Mouse (Mus musculus): ENCODE measurements around the gene Tmem102. TPM values are rescaled to one million over a fixed set of nuclear protein-coding genes. Genes with fewer than 3 reads are reported as not detected.
A peak's percentile ranks its signal among the peaks of the same experiment; 100 is the strongest.

The Tmem102 gene
- polyA plus RNA-seq, 1 experiment: 0.28 TPM

DNA sequence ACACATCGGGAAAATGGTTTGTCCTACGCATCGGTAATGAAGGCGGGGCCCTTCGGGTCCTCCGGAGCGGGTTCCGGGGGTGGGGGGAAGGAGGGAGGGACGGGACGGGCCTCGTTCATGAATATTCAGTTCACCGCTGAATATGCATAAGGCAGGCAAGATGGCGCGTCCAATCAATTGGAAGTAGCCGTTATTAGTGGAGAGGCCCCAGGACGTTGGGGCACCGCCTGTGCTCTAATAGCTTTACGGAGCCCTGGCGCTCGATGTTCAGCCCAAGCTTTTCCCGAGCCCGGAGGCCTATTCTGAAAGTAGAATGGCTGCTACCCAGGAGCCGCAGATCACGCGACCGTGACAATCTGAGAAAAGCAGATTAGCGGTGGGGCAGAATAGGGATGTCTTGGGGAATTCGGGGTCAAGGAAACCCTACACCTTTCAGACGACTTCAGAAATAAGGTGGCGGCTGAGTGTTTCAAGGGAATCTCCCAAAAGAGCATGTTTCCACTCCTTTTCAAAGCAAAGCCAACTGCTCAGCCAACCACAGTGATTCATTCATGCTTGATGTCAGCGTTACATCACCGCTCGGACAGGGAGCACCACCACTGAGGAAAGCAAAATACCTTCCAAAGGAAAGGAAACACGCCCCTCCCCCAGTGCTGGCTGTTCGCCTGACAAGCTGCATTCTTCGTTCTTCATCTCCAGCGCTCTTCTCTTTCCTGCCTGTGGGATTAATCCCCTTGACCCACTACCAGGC, 46.3 kb downstream of the Tmem102 start:
- Histone ChIP-seq H3K27me3 (ENCODE audit: control insufficient read depth, insufficient read depth, low read length) (no peaks in the 10 kb centered on the region), H3K4me1 (ENCODE audit: control insufficient read depth, insufficient read depth, low read length) (peaks cover 10% of the 10 kb centered on the region), H3K27ac (ENCODE audit: insufficient read depth, low read length) (peak overlapping the region; percentile 93), H3K4me3 (replicated peaks; ENCODE audit: insufficient read depth, low read depth, low read length) (peak overlapping the region; percentile 92)
- under 1% methylated on average over 37 of the region's 37 CpGs for WGBS
- TF ChIP-seq POLR2A (IDR thresholded peaks at IDR 0.05; ENCODE audit: borderline replicate concordance, insufficient read depth, low read length): peak; percentile 63; the same call in 1 of the 2 replicates
- no peak for TF ChIP-seq CTCF (IDR thresholded peaks at IDR 0.05; ENCODE audit: borderline replicate concordance, insufficient read depth, low read depth, low read length)
- peak; percentile 94 for DNase-seq

DNA sequence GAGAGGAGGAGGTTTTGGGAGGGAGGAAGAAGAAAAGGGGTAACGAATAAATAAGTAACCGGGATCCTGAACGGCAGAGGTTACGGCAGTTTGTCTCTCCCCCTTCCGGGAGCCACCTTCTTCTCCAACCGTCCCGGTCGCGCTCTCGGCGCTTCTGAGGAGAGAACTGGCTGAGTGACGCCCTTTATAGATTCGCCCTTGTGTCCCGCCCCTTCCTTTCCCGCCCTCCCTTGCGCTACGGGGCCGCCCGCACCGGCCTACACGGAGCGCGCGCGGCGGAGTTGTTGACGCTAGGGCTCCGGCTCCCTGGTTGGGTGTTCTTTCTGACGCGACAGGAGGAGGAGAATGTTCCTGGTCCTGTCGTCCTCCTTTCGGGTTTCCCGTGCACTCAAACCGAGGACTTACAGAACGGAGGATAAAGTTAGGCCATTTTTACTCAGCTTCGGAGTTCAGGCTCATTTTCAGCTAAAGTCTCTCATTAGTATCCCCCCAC, 46.9 kb downstream of the Tmem102 start, which contains the start of gene Polr2a:
Gene Polr2a, minus strand, starts transcription at position 160 of the 493 bp plus-strand sequence.
- DNase-seq: peak; percentile 98 to 99
- TF ChIP-seq CTCF (IDR thresholded peaks at IDR 0.05; ENCODE audit: borderline replicate concordance, insufficient read depth, low read depth, low read length) (peak; percentile 13; the same call in 1 of the 2 replicates), POLR2A (IDR thresholded peaks at IDR 0.05; ENCODE audit: borderline replicate concordance, insufficient read depth, low read length) (peak; percentile 99)
- Histone ChIP-seq H3K4me1 (ENCODE audit: control insufficient read depth, insufficient read depth, low read length) (peaks cover 10% of the 10 kb centered on the region), H3K4me3 (replicated peaks; ENCODE audit: insufficient read depth, low read depth, low read length) (peak within 1 kb of the TSS; percentile 92), H3K27ac (ENCODE audit: insufficient read depth, low read length) (peak within 1 kb of the TSS; percentile 93), H3K27me3 (ENCODE audit: control insufficient read depth, insufficient read depth, low read length) (no peaks in the 10 kb centered on the region)
- under 1% methylated on average over 36 of the region's 36 CpGs for WGBS

DNA sequence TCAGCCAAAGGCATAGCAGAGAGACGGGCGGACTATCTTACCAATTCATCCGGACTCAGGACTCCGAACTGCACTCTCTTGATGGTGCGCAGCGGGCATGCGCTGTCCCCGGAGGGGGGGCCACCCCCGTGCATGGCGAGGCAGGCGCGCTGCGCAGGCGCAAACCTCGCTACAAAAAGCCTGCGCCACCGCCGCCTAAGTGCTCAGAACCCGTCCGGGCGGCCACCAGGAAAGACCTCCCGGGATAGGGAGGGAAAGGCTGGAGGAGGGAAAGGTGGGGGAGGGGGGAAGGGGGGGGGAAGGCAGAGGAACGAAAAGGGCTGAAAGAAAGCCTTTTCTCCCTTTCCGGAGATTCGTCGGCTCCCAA, 47.4 kb downstream of the Tmem102 start:
- peak; percentile 98 for DNase-seq
- under 1% methylated on average over 26 of the region's 26 CpGs for WGBS
- Histone ChIP-seq H3K4me1 (ENCODE audit: control insufficient read depth, insufficient read depth, low read length) (peaks cover 10% of the 10 kb centered on the region), H3K27ac (ENCODE audit: insufficient read depth, low read length) (peak overlapping the region; percentile 78; the same call in 1 of the 2 replicates), H3K27me3 (ENCODE audit: control insufficient read depth, insufficient read depth, low read length) (no peaks in the 10 kb centered on the region), H3K4me3 (replicated peaks; ENCODE audit: insufficient read depth, low read depth, low read length) (peak overlapping the region; percentile 92)
- TF ChIP-seq CTCF (IDR thresholded peaks at IDR 0.05; ENCODE audit: borderline replicate concordance, insufficient read depth, low read depth, low read length) (no peak), POLR2A (IDR thresholded peaks at IDR 0.05; ENCODE audit: borderline replicate concordance, insufficient read depth, low read length) (no peak; the same call in 1 of the 2 replicates)

DNA sequence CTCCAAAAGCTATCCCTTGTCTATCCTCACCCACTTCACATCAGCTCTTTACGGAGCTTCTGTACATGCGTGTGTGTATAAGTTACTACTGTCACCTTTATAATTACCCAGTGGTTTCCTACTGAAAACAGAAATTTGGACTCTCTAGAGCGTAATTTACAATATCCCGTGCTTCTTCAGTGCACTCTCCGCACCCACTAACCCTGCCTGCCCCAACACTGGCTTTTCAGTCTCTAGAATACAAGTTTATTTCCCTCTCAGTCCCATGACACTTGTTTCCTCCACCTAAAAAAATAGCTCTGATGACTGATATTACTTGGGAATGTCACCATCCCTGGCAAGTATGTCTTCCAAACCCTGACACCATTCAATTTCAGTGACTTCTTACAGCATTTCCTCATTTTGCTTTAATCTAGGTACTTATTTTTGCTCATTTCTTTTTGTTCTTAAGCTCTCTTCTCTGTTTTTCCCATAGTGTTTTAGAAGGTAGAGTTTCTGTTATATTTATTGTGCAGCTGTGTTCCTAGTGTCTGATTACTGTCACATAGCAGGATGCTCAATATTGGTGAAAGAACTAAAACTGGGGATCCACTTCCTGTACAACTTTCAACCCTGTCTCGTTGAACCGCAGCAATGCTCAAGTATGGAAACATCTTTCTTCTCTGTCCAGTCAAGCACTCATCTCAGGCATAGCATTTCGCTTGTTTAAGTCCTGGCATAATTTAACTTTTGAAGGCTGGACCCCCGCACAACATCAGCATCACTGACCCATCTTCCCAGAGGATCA, 47.9 kb downstream of the Tmem102 start:
- Histone ChIP-seq H3K27ac (ENCODE audit: insufficient read depth, low read length) (peak overlapping the region; percentile 27; the same call in 1 of the 2 replicates), H3K27me3 (ENCODE audit: control insufficient read depth, insufficient read depth, low read length) (no peaks in the 10 kb centered on the region), H3K4me1 (ENCODE audit: control insufficient read depth, insufficient read depth, low read length) (peaks cover 10% of the 10 kb centered on the region), H3K4me3 (replicated peaks; ENCODE audit: insufficient read depth, low read depth, low read length) (peak overlapping the region; percentile 92)
- DNase-seq: no peak
- TF ChIP-seq POLR2A (IDR thresholded peaks at IDR 0.05; ENCODE audit: borderline replicate concordance, insufficient read depth, low read length) (no peak), CTCF (IDR thresholded peaks at IDR 0.05; ENCODE audit: borderline replicate concordance, insufficient read depth, low read depth, low read length) (no peak)
- WGBS: 28% methylated on average over 9 of the region's 9 CpGs

DNA sequence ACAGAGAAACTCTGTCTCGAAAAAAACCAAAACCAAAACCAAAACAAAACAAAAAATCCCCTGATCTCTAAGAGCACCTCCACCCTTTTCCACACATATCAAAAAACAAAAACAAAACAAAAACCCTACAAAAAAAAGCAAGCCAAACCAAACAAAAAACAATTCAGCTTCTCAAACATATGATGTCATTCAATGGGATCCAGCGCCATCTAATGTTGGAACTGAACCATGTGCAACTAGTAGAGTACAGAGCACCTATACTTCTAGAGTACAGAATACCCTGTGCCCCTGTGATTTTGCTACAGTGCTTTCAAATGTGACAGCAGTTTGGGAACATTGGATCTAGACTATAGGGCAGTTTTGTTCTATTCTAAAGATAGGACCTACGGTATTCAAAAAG, 50.7 kb downstream of the Tmem102 start:
- no peak overlapping the region for H3K4me3 ChIP-seq (replicated peaks; ENCODE audit: insufficient read depth, low read depth, low read length)

DNA sequence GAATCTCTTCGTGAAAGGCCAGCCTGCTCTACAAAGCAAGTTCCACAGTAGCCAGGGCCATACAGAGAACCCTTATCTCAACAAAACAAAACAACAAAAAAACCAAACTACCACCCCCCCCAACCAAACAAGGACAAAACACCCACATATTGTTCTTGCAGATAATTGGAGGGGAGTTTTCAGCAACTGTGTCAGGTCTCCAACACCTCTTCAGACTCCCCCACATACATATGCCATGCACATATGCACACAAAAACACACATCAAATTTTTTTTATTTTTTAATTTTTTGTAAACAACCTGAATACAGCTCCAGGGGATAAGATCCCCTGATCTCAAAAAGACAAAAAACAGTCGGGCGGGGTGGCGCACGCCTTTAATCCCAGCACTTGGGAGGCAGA, 51.2 kb downstream of the Tmem102 start:
- Histone ChIP-seq H3K27ac (ENCODE audit: insufficient read depth, low read length) (no peak overlapping the region), H3K4me1 (ENCODE audit: control insufficient read depth, insufficient read depth, low read length) (no peaks in the 10 kb centered on the region; the same call in 1 of the 2 replicates), H3K4me3 (replicated peaks; ENCODE audit: insufficient read depth, low read depth, low read length) (no peak overlapping the region), H3K27me3 (ENCODE audit: control insufficient read depth, insufficient read depth, low read length) (no peaks in the 10 kb centered on the region)
- WGBS: 74% methylated on average over 5 of the region's 5 CpGs
- no peak for TF ChIP-seq POLR2A (IDR thresholded peaks at IDR 0.05; ENCODE audit: borderline replicate concordance, insufficient read depth, low read length)
- TF ChIP-seq CTCF (IDR thresholded peaks at IDR 0.05; ENCODE audit: borderline replicate concordance, insufficient read depth, low read depth, low read length): no peak
- DNase-seq: no peak

More for the DNA sequence above, 50.7 kb downstream of the Tmem102 start:
- WGBS: 40% methylated on average over 3 of the region's 3 CpGs
- Histone ChIP-seq H3K27me3 (ENCODE audit: control insufficient read depth, insufficient read depth, low read length) (no peaks in the 10 kb centered on the region), H3K27ac (ENCODE audit: insufficient read depth, low read length) (no peak overlapping the region), H3K4me1 (ENCODE audit: control insufficient read depth, insufficient read depth, low read length) (no peaks in the 10 kb centered on the region; the same call in 1 of the 2 replicates)
- DNase-seq: peak in 1 of 2 experiments; percentile 71
- no peak for TF ChIP-seq POLR2A (IDR thresholded peaks at IDR 0.05; ENCODE audit: borderline replicate concordance, insufficient read depth, low read length)
- no peak for TF ChIP-seq CTCF (IDR thresholded peaks at IDR 0.05; ENCODE audit: borderline replicate concordance, insufficient read depth, low read depth, low read length)

Other genes with a start within 250 kb of the Tmem102 start
- gene Efnb3, start 245.4 kb downstream of the Tmem102 start, polyA plus RNA-seq (2012; rRNA removed): 84.8 and 104 TPM in 2 replicates
- 18.6 and 18.8 TPM in 2 replicates for gene Wrap53, start 225.4 kb downstream of the Tmem102 start, polyA plus RNA-seq (2012; rRNA removed)
- 34.7 and 35.6 TPM in 2 replicates for gene Trp53, start 225.3 kb downstream of the Tmem102 start, polyA plus RNA-seq (2012; rRNA removed)
- gene Atp1b2, start 199.7 kb downstream of the Tmem102 start, polyA plus RNA-seq (2012; rRNA removed): 890 and 950 TPM in 2 replicates
- 0.11 TPM in 2 replicates for gene Shbg, start 187.7 kb downstream of the Tmem102 start, polyA plus RNA-seq (2012; rRNA removed)
- gene Sat2, start 183.6 kb downstream of the Tmem102 start, polyA plus RNA-seq (2012; rRNA removed): 32.4 and 33.5 TPM in 2 replicates
- gene Fxr2, start 172.6 kb downstream of the Tmem102 start, polyA plus RNA-seq (2012; rRNA removed): 176 and 183 TPM in 2 replicates
- gene Sox15, start 150.3 kb downstream of the Tmem102 start, polyA plus RNA-seq (2012; rRNA removed): not detected in 2 replicates
- 115 and 120 TPM in 2 replicates for gene Mpdu1, start 143.0 kb downstream of the Tmem102 start, polyA plus RNA-seq (2012; rRNA removed)
- 3.7 and 4.5 TPM in 2 replicates for gene Cd68, start 139.5 kb downstream of the Tmem102 start, polyA plus RNA-seq (2012; rRNA removed)
- gene Eif4a1, start 133.2 kb downstream of the Tmem102 start, polyA plus RNA-seq (2012; rRNA removed): 316 and 321 TPM in 2 replicates
- 110 and 152 TPM in 2 replicates for gene Senp3, start 123.5 kb downstream of the Tmem102 start, polyA plus RNA-seq (2012; rRNA removed)
- gene Tnfsf13, start 119.8 kb downstream of the Tmem102 start, polyA plus RNA-seq (2012; rRNA removed): 4.8 and 4.9 TPM in 2 replicates
- gene Tnfsf12, start 109.8 kb downstream of the Tmem102 start, polyA plus RNA-seq (2012; rRNA removed): 31.2 and 35.3 TPM in 2 replicates
- gene Tnfsfm13, start 109.5 kb downstream of the Tmem102 start, polyA plus RNA-seq (2012; rRNA removed): 3.3 and 4.2 TPM in 2 replicates
- 35.3 and 42.3 TPM in 2 replicates for gene Polr2a, start 47.0 kb downstream of the Tmem102 start, polyA plus RNA-seq (2012; rRNA removed)
- gene Slc35g3, start 43.7 kb downstream of the Tmem102 start, polyA plus RNA-seq (2012; rRNA removed): not detected in 2 replicates
- 69.8 and 71.1 TPM in 2 replicates for gene Zbtb4, start 39.7 kb downstream of the Tmem102 start, polyA plus RNA-seq (2012; rRNA removed)
- 1.6 and 2.9 TPM in 2 replicates for gene Chrnb1, start 9.7 kb downstream of the Tmem102 start, polyA plus RNA-seq (2012; rRNA removed)
- 47.0 and 49.4 TPM in 2 replicates for gene Fgf11, start 3.8 kb downstream of the Tmem102 start, polyA plus RNA-seq (2012; rRNA removed)
- gene Gm39566, start 9.7 kb upstream of the Tmem102 start, polyA plus RNA-seq (2012; rRNA removed): not detected in 2 replicates
- gene Spem2, start 12.8 kb upstream of the Tmem102 start, polyA plus RNA-seq (2012; rRNA removed): not detected in 2 replicates
- 1.4 TPM in 2 replicates for gene Spem1, start 16.6 kb upstream of the Tmem102 start, polyA plus RNA-seq (2012; rRNA removed)
- gene Nlgn2, start 32.2 kb upstream of the Tmem102 start, polyA plus RNA-seq (2012; rRNA removed): 116 and 122 TPM in 2 replicates
- 200 and 210 TPM in 2 replicates for gene Tmem256, start 32.9 kb upstream of the Tmem102 start, polyA plus RNA-seq (2012; rRNA removed)
- gene Plscr3, start 40.8 kb upstream of the Tmem102 start, polyA plus RNA-seq (2012; rRNA removed): 34.2 and 36.9 TPM in 2 replicates
- 0.21 and 0.39 TPM in 2 replicates for gene Tnk1, start 53.1 kb upstream of the Tmem102 start, polyA plus RNA-seq (2012; rRNA removed)
- gene Tmem95, start 72.4 kb upstream of the Tmem102 start, polyA plus RNA-seq (2012; rRNA removed): not detected in 2 replicates
- 1.9 and 2.2 TPM in 2 replicates for gene Kctd11, start 75.8 kb upstream of the Tmem102 start, polyA plus RNA-seq (2012; rRNA removed)
- 0.18 and 0.24 TPM in 2 replicates for gene Acap1, start 89.9 kb upstream of the Tmem102 start, polyA plus RNA-seq (2012; rRNA removed)
- 0.36 and 0.43 TPM in 2 replicates for gene 2810408A11Rik, start 95.4 kb upstream of the Tmem102 start, polyA plus RNA-seq (2012; rRNA removed)
- gene Neurl4, start 95.4 kb upstream of the Tmem102 start, polyA plus RNA-seq (2012; rRNA removed): 119 and 128 TPM in 2 replicates
- 78.9 and 87.5 TPM in 2 replicates for gene Gps2, start 108.3 kb upstream of the Tmem102 start, polyA plus RNA-seq (2012; rRNA removed)
- 514 and 533 TPM in 2 replicates for gene Eif5a, start 116.3 kb upstream of the Tmem102 start, polyA plus RNA-seq (2012; rRNA removed)
- gene Ybx2, start 130.2 kb upstream of the Tmem102 start, polyA plus RNA-seq (2012; rRNA removed): 16.5 and 16.8 TPM in 2 replicates
- 5.9 and 7.2 TPM in 2 replicates for gene Slc2a4, start 142.6 kb upstream of the Tmem102 start, polyA plus RNA-seq (2012; rRNA removed)
- gene Cldn7, start 159.2 kb upstream of the Tmem102 start, polyA plus RNA-seq (2012; rRNA removed): 0.33 TPM in 1 of 2 replicates, not detected in the other
- 93.9 and 108 TPM in 2 replicates for gene Ctdnep1, start 175.5 kb upstream of the Tmem102 start, polyA plus RNA-seq (2012; rRNA removed)
- 106 and 109 TPM in 2 replicates for gene Elp5, start 176.9 kb upstream of the Tmem102 start, polyA plus RNA-seq (2012; rRNA removed)
- 344 and 366 TPM in 2 replicates for gene Gabarap, start 185.5 kb upstream of the Tmem102 start, polyA plus RNA-seq (2012; rRNA removed)
- 41.8 and 44.4 TPM in 2 replicates for gene Phf23, start 190.2 kb upstream of the Tmem102 start, polyA plus RNA-seq (2012; rRNA removed)
- 27.2 and 28.9 TPM in 2 replicates for gene Dvl2, start 195.0 kb upstream of the Tmem102 start, polyA plus RNA-seq (2012; rRNA removed)
- gene Acadvl, start 209.8 kb upstream of the Tmem102 start, polyA plus RNA-seq (2012; rRNA removed): 104 and 112 TPM in 2 replicates
- gene Dlg4, start 211.3 kb upstream of the Tmem102 start, polyA plus RNA-seq (2012; rRNA removed): 352 and 374 TPM in 2 replicates
- gene Asgr1, start 248.5 kb upstream of the Tmem102 start, polyA plus RNA-seq (2012; rRNA removed): 13.8 and 17.1 TPM in 2 replicates

Measured in cerebellum, adult 2 months (tissue).